Mouse (Mus musculus) cerebellum, postnatal 4 days (tissue): Measurements from ENCODE around the gene Nbeal1.
"Not testable (repeated sequence)": the region's sequence is repeated elsewhere in the genome, so short reads cannot be mapped to it uniquely, and the experiment has no call there.

Experiments used
- DNase-seq, 2 experiments: peaks; one replicate each; pipeline ENCODE4 v3.0.0; 2022; ENCODE audit warnings: low spot score in 2 of 2, mixed read lengths in 1 of 2

Gene Nbeal1

GRCm38 (mm10) chr1:60179932-60180783 is at the start of gene Nbeal1:
Gene Nbeal1 (plus strand): TSS chr1:60180599.
- DNase-seq: peak; percentile 96 to 99

DNA sequence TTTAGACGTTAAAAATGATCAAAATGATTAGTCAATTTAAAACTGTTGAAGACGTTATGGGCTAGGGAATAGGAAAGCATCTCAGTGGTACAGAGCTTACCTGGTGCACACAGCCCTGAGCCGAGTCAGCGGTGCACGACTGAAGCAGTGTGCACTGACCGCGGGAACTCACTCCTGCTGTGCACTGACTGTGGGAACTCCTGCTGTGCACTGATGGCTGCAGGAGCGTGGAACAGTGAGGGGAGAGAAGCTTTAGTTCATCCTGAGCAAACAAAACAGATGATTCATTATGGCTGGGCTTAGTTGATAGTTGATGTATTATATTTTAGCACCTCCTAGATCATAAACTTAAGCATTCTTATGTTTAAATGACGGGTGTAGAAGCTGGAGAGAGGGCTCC is 43.1 kb upstream of the Nbeal1 start:
- no peak for DNase-seq

DNA sequence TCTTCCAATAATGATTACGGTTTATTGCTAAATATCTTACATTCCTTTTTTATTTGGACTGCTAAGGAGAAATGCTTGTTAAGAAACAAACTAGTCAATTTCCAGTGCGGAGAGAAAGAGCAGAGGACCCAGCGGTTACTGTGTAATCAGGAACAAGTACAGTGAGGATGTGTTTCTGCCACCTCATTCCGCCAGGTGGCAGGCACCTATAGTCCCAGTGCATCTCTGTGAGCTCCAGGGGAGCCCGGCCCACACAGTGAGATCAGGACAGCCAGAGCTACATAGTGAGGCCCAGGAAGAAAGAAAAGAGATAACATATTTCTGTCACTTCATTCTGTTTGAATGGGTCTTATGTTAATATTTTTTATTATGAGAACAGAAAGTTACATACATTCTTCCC is 27.7 kb upstream of the Nbeal1 start:
- no peak for DNase-seq

DNA sequence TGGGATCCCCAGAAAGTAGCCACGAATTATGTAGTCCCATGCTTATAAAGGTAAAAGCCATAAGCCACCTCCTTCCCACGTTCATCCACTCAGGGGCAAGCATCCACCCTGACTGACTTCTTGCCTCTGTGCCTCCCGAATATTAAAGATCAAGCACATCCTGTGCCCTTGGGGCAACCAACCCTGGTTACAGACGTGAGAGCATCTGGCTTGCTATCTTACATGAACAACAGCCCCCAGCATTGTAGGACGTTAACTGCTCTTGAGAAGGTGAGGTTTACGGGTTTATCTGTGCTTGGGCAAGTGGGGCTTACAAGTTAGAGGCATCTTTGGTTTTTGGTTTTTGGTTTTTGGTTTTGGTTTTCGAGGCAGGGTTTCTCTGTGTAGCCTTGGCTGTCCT is 23.7 kb upstream of the Nbeal1 start:
- DNase-seq: no peak

GRCm38 (mm10) chr1:60158411-60158810 is 22.0 kb upstream of the Nbeal1 start:
- no peak for DNase-seq

GRCm38 (mm10) chr1:60163676-60164075 is 16.7 kb upstream of the Nbeal1 start:
- DNase-seq: no peak

- no peak for DNase-seq
Observed at GRCm38 (mm10) chr1:60169626-60170025, 10.8 kb upstream of the Nbeal1 start.

DNA sequence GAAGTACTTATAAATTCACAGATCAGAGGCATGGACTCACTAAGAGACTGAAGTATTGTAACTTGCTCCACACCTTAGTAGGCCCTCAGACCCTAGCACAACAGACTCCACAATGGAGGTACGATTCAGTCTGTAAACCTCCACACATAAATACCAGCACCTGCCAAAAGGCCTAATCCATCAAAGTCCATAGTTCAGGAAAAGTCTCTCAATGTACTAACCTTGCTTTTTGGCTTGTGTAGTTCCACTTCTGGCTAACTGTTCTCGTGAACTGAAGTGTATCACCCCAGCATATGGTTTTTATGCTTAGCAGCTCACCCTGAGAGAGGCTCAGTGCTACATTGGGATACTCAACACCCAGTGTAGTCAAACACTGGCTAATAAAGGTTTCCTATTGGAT is 10.1 kb upstream of the Nbeal1 start:
- DNase-seq: no peak

DNA sequence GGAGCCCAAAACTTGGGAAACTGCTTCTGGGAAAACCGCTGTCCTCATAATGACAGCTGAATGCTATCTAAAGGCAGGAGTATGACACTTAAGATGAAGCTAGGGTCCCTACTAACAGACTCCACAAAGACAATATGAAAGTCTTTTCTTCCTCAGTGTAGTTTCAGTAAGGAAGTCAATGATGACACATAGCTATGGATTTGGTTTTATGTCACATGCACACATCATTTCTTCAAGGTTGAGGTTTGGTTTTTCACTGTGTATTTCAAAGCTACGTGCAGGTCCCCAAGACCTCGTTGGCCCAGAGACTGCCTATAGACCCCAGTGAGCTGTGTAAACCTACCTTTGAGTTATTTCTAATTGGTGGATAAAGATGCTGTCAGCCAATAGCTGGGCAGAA is 7.3 kb upstream of the Nbeal1 start:
- DNase-seq: no peak

DNA sequence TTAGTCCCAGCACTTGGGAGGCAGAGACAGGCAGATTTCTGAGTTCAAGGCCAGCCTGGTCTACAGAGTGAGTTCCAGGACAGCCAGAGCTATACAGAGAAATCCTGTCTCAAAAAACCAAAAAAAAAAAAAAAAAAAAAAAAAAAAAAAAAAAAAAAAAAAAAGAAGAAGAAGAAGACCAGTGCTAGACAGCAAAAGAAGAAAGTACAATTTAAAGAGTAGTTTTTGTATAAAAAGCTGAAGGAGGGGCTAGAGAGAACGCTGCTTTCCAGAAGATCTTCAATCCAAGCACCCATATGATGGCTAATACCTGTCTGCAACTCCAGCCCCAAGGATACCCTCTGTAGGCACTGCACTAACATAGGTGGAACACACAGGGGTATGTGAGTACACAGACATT is 2.6 kb upstream of the Nbeal1 start:
- not testable (repeated sequence) for DNase-seq

DNA sequence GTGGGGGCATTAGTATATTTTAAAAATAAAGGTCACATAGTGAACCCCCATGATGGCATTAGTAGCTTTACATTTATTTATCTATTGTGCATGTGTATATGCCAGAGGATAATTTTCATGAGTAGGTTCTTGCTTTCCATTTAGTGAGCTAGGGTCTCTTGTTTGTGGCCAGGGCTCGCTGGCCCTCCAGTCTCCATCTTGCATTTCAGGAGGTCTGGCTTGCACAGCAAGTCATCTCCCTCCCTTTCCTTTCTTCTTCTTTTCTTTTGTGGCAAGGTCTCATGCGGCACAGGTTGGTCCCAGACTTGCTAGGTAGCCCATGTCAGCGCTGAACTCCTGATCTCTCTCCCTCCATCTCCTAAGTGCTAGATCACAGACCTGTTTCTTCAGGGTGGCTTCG is 1.0 kb upstream of the Nbeal1 start:
- DNase-seq: no peak

GRCm38 (mm10) chr1:60180784-60181221 is 404 bp downstream of the Nbeal1 start:
- DNase-seq: peak; percentile 34 to 79

DNA sequence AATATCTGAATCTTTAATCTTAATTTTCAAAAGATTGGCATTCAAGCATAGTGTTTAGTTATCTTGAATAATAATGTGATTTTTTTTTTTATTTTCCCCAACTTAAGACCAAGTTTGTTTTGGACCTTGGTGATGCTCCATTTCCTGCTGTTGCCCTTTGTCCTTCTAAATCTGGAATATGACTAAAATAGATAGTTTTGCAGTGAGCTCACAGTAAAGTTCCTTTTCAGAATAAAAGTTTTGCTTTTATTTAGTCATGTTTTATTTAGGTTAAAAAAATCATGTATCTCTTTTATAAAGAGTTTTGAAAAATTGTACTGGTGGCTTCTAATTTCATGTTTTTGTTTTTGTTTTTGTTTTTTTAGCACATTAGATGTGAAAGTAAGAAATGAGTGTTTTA is 8.1 kb downstream of the Nbeal1 start:
- no peak for DNase-seq

DNA sequence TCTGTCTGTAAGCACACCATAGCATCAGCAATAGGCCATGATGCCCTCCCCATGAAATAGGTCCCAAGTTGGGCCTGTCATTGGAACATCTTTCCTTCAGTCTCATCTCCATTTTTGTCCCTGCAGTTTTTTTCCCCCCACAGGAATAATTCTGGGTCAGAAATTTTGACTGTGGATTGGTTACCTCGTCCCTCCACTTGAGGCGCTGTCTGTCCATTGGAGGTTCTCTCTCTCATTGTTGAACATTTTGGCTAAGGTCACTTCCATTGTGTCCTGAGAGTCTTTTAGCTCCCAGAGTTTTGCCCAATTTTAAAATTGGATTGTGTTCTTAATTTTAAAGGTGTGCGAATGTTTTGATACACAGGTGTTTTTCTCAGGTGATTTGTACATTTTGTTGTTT is 16.4 kb downstream of the Nbeal1 start:
- DNase-seq: no peak

- DNase-seq: no peak
Observed at GRCm38 (mm10) chr1:60199006-60199405, 18.6 kb downstream of the Nbeal1 start.

DNA sequence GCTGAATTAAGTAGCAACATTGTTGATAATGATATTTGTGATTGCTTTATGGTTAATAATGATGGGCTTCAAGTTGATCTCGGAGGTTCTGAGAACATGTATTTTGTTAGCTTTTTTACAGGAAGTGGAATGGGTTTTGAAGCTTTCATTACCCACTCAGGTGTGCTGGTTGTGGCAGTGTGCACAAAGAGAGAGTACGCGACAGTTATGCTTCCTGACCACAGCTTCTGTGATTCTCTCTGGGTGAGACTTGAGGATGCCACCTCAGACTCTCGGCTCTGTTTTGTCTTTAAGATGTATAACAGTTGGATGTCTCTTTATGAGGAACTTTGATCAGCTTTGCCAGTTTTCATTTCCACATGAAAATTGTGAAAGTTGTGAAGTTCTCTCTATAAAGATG is 55.9 kb downstream of the Nbeal1 start:
- DNase-seq: no peak

GRCm38 (mm10) chr1:60240430-60240829 is 60.0 kb downstream of the Nbeal1 start:
- DNase-seq: no peak

DNA sequence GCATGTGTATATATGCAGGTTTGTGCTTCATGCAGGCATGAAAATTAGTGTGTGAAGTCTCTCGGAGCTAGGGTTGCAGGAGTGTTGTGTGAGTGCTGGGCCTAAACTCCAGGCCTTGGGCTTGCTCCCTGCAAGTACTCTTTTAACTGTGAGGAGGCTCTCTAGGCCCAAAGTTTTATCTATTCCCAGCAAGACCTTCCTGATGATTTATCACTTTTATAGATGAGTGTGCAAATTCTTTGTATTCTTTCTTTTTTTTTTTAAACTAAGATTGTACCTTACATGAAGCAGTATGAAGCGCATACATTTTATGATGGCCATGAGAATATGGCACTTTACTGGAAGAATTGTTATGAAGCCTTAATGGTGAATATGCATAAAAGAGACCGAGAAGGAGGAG is 87.7 kb downstream of the Nbeal1 start:
- no peak for DNase-seq

- no peak for DNase-seq
Observed at GRCm38 (mm10) chr1:60269314-60269713, 88.9 kb downstream of the Nbeal1 start.

- peak in 1 of 2 experiments; percentile 1 for DNase-seq
Observed at GRCm38 (mm10) chr1:60272471-60272870, 92.1 kb downstream of the Nbeal1 start.

DNA sequence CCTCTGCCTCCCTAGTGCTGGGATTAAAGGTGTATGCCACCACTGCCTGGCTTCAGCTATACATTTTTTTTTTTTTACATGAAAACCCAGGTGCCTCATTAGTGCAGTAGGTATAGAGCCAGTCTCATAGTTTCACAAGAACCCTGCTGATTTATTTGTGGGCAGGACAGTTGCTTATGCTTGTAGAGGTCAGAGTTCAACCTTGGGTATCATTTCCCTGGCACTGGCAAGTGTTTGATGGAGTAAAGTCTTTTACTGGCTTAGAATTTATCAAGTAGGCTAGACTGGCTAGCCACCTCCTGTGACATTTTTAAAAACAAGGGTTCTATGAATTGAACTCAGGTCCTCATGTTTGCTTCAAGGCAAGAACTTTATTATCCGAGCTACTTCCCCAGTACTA is 113.5 kb downstream of the Nbeal1 start:
- DNase-seq: no peak

DNA sequence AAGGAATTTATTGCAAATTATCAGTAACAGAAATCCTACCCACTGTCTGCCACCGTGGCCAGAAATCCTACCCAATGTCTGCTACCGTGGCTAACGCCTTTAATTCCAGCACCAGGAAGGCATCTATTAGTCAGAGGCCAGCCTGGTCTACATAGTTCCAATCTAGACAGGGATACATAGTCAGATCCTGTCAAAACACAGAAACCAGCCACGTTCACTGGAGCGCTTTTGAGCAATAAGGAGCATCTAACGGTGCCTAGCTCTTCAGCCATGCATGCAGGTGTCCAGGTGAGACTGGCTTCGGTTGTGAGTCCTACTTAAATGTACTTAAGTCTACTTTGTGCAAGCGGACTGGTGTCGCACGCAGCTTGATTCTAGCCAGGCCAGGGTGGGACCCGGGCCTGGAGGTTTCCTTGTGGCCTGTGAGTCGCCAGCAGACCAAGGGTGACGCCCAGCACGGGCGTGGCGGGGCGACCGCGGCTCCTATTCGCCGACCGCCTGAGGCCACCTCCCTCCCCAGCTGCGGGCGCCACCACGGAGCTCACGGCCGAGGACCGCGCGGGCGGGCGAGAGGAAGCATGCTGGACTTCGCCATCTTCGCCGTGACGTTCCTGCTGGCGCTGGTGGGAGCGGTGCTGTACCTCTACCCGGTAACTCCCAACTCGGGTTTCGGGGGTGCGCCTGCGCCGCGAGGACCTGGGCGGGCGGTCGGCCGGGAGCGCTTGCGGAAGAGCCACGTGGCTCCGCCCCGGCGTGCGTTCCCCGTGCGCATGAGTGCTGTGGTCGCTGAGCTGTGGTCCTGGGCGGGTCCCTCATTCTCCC is 162.6 kb downstream of the Nbeal1 start, which contains the start of gene Cyp20a1:
TSS of gene Cyp20a1 (plus strand) at position 516 of the 822 bp plus-strand sequence.
- DNase-seq: peak; percentile 79 to 86
